Mouse (Mus musculus) v-Abl transformed pro-B cells (cell line): ENCODE data around the gene Zfp944.

ENCODE experiments used
- in situ Hi-C, 2 experiments: fragments of 400-800 bp; cut with MboI; formaldehyde crosslinking; loops; one replicate each; pipeline ENCODE4 v1.15.1; 2025; ENCODE audit not compliant: unreplicated experiment in 2 of 2

The Zfp944 gene

GRCm38 (mm10) chr17:22361101-22361781, at the start of gene Zfp944, which contains the start of gene Zfp758:
Gene Zfp944 (minus strand): TSS chr17:22361400.
Gene Zfp758 (plus strand): TSS chr17:22361453.
- in situ Hi-C loops: loop anchor here in 1 of 2 experiments (5.0 to 25.0 kb wide), 4 partner anchors 49 to 1399 kb away; partner anchors contain the start of genes CT030661.1, Zfp942, Zfp943 and Zfp945

GRCm38 (mm10) chr17:22410756-22411155, 49.6 kb upstream of the Zfp944 start:
- in situ Hi-C loops: loop anchor here (5.0 to 25.0 kb wide), 7 partner anchors 58 to 1173 kb away; partner anchors contain the start of genes Vmn1r234 (in 1 of the 2), Zfp213 (in 1 of the 2), Zfp229 (in 1 of the 2) and Zfp40 (in 1 of the 2)

DNA sequence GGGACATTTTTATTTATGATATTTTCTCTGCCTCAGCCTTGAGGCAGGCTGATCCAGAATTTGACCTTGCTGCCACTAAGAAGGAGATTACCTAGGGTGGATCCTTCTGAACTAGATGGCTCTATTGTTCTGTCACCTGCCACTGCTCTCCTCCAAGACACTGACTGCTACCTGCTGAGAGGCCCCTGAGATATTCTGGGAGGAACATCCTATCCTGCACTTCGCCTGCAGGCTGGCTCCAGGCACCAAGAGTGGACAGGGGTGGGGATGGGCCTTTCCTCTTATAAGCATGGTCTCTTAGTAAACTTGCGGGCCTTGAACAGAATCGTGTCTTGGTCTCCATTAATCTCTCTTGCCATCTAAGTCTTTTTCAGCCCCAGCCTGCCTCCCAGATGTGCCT, 2.7 kb upstream of the Zfp944 start:
- in situ Hi-C loops: loop anchor here in 1 of 2 experiments (5.0 to 25.0 kb wide), 4 partner anchors 52 to 1402 kb away; partner anchors contain the start of genes CT030661.1, Zfp942, Zfp943 and Zfp945

- in situ Hi-C loops: loop anchor here in 1 of 2 experiments (5.0 to 25.0 kb wide), 4 partner anchors 48 to 1398 kb away; partner anchors contain the start of genes CT030661.1, Zfp942, Zfp943 and Zfp945
Observed at GRCm38 (mm10) chr17:22360572-22360971, 628 bp downstream of the Zfp944 start.

GRCm38 (mm10) chr17:22352794-22353193, 8.4 kb downstream of the Zfp944 start:
- in situ Hi-C loops: loop anchor here (5.0 to 25.0 kb wide), 5 partner anchors 55 to 1390 kb away; partner anchors contain the start of genes Zfp942 (in 1 of the 2), Zfp943 (in 1 of the 2) and Zfp945 (in 1 of the 2)

DNA sequence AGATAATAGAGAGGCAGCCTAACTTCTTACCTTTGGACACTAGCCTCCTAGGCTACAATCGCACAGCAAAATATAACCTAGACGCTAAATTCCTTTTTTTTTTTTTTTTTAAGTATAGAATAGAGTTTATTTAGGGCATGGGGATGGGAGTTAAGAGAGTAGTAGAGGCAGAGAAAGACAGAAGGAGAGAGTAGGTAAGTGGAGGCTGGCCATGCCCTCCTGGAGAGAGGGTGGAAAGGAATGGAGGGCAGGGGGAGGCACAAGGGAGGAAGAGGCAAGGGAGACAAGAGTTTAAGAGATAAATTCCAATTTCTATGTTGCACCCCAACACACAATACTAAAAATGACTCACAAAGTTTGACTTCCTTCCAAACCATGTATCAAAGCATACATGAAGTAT, 46.0 kb downstream of the Zfp944 start:
- in situ Hi-C loops: loop anchor here (5.0 to 10.0 kb wide), 3 partner anchors 88 to 150 kb away; partner anchors contain the start of genes Zfp994 (in 2 of the 2) and Zfp947 (in 1 of the 2)

GRCm38 (mm10) chr17:22314730-22315226, 46.4 kb downstream of the Zfp944 start, which contains the start of gene CT030661.1:
Gene CT030661.1 (minus strand): TSS chr17:22314837.
- in situ Hi-C loops: loop anchor here (5.0 to 10.0 kb wide), 4 partner anchors 48 to 150 kb away; partner anchors contain the start of genes Zfp994 (in 2 of the 2), Zfp758 (in 1 of the 2), Zfp944 (in 1 of the 2) and Zfp947 (in 1 of the 2)

DNA sequence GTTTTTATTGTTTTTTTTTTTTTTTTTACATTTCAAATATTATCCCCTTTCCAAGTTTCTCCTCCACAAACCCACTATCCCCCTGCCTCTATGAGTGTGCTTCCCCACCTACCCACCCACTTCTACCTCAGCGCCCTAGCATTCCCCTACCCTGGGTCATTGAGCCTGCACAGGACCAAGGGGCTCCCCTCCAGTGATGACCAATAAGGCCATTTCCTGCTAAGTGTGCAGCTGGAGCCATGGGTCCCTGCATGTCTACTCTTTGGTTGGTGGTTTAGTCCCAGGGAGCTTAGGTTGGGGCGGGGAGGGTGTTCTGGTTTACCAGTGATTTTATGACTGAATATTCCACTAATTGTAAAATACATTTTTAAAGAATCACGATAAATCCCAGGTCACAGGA, 47.0 kb downstream of the Zfp944 start:
- in situ Hi-C loops: loop anchor here (5.0 to 10.0 kb wide), 3 partner anchors 48 to 149 kb away; partner anchors contain the start of genes Zfp758 (in 1 of the 2), Zfp944 (in 1 of the 2), Zfp947 (in 1 of the 2) and Zfp994 (in 1 of the 2)
